Mouse (Mus musculus) olfactory bulb, adult 2 months (tissue): ENCODE results near the gene Henmt1.

Source experiments
- CTCF ChIP-seq: fragments of 200-500 bp; IDR thresholded peaks from 2 replicates; pipeline ENCODE4 v1.5.1; 2012; ENCODE audit warnings: low read depth, mild to moderate bottlenecking, low read length, moderate library complexity; ENCODE audit not compliant: insufficient read depth
- POLR2A ChIP-seq: fragments of 200-500 bp; IDR thresholded peaks from 2 replicates; pipeline ENCODE4 v1.6.1; 2012; ENCODE audit warnings: mild to moderate bottlenecking, low read depth, low read length, moderate library complexity; ENCODE audit not compliant: insufficient read depth

DNA sequence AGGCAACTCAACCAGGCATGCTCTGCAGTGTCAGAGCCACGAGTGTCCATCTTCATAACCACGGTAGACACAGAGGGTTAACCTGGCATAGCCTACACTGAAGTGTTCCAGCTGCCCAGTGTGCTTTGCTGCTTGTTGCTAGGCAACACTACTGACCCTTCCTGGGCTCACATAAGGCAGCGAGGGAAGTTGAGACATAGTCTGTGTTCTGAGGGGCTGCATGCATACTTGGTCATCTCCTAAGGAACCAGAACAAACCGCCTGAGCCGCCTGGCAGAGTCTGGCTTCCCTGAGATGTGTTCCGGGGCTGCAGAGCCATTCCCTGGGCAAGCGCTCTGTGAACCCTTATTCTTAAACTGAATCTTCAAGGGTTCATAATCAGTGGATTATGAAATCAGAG, 21.6 kb downstream of the Henmt1 start:
- TF ChIP-seq CTCF (no peak), POLR2A (no peak)
